Mouse (Mus musculus) layer of hippocampus, postnatal 36 days (tissue): ENCODE measurements around the gene Kcnk6. TPM values are rescaled to one million over a fixed set of nuclear protein-coding genes. Genes with fewer than 3 reads are reported as not detected.

ENCODE experiments used
- DNase-seq, 2 experiments: peaks; one replicate each; pipeline ENCODE4 v3.0.0; 2022
- total RNA-seq, 2 experiments: library from RNA; stranded (reverse); gene quantifications; 2 replicates each; pipeline ENCODE4 v1.2.3; 2021

Kcnk6 gene
- 1 to 10 TPM; 2.1 to 2.6 TPM for total RNA-seq

DNA sequence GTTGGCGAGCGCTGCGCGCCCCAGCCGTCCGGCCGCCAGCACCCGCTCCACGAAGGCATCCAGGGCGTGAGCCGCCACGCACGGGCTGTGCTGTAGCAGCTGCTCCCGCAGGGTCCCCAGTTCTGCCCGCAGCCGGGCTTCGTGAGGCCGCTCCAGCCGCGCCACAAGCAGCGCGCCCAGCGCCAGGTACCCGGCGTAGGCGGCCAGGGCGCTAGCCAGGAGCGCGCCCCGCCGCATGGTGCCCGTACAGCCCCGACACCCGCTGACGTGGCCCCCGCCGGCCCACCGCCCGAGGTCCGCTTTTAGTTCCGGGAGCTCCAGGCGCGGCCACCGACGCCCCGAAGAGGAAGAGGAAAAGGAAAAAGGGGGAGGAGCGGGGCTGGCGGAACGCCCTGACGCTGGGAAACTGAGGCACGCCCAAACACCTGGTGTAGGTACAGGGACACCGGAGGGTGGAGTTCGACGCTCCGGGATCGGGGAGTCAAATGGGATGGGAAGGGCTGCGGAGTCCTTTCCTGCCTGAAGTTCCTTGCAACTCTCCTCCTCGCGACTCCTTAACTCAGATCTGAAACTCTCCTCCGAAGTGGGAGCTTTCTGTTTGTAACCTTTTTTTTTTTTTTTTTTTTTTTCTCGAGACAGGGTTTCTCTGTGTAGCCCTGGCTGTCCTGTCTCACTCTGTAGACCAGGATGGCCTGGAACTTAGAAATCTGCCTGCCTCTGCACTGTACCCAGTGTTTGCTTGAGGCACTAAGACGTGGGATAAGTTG is at the start of gene Kcnk6:
Kcnk6 (minus strand) TSS at position 269 of the 767 bp plus-strand sequence.
- DNase-seq, result peak in 1 of 2 experiments; percentile 36

DNA sequence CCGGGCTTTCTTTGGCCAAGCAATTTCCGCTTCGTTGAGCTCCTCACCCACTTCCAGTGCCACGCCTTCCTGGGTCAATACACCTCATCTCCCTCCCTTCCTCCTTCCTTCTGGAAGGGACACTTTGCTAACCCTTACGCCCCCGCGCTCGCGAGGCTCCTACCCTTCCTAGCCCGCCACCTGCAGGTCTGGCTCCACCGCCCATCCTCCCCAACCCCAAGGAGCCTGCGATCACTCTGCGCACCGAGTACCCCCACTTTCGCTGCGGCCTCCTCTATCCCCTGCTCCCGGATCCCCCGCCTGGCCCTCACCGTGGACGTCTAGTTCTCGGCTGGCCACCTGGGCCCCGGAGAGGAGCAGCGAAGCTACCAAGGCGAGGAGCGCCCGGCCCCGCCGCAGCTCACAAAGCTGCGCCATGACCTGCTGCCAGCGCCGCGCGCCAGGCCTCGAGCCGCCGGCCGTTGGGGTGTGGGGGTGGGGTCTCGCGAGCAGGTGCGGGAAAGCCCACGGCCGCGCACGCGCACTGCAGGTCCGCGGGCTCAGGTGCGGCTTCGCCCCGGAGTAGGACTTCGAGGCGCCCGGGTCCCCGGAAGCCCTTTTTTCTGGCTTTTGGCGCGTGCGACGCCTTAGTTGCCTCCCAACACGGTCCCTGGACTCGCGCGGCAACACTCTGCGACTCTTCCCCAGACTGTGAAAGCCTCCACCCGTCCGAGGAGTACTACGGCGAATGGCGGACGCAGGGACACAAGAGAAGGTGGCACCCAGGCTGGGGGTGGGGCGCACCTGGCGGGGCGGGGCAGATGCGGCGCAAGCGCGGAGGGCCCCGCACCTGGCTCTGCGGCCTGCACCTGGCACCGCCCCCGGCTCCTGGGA is 49.1 kb upstream of the Kcnk6 start, which contains the start of gene Spint2:
Spint2 (minus strand) TSS at position 712 of the 873 bp plus-strand sequence.
- DNase-seq, result no peak

DNA sequence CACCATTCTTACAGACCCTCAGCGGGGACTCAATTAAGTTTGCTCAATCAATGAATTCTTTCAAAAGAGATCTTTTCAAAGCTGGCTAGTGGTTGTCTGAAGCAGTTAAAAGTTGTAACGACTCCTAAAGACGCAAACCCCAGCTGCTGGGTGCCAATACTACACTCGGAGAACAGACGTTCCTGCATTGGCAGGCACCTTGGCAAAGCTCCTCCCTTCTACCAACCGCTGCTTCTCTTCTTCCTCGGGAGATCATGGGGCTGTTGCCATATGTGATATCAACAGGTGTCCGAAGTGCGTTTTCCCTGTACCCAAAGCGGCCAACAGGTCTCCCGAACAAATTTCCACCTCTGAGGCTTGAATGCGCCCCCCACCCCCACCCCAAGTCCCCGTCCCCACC is 48.5 kb upstream of the Kcnk6 start:
- no peak for DNase-seq

DNA sequence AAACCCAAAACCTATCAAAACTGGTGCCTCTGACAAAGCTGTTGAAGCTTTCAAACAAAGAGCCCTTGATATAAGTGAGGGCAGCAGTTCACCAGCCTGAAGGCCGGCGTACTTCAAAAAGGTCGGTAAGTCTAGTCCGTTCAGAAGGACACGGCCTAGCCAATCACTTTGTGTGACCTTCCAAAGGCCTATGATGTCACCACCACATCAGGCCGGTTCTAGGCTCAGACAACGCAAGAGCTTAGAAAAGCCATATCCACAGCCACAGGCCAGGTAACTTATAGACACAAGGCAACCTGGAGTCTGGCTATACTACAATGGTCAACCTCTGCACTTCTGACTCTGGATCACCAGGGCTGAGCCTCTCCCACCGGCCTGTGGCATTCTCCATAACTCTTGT is 47.6 kb upstream of the Kcnk6 start:
- no peak for DNase-seq

DNA sequence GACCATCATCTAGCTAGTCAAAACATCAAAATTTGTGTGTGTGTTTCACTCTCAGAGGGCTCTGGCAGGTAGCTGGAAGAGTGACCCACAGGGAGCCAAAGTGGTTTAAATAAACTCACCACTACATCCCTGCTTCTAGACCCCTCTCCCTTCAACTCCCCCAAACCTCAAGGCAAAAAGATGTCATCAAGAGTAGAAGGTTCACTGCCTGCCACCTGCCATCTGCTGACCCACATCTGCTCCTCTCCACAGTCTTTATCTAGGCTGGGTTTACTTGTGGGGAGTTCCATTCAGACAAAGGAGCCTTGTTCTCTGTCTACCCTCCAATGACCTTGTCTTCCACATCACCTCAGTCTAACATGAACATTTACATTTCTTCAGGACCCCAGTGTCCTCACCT is 46.9 kb upstream of the Kcnk6 start:
- DNase-seq, result no peak

- DNase-seq, result no peak
These were observed 45.2 kb upstream of the Kcnk6 start for GRCm38 (mm10) chr7:29277510-29277909.

DNA sequence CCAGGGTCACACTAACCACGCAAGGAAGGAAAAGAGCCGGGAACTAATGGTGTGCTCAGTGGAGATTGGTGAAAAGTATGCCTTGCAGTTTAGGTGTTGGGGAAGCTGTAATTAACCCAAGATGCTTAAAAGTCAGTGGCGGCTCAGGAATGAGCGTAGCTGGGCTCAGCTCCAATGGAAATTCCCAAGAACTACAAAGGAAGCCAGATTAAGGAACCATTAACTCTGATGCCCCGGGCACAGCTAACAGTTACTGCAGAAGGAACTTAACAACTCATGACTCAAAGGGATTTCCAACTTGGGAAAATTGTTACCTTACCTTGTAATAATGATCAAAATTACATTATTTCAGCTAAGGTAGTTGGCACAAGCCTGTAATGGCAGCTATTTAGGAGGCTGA is 44.4 kb upstream of the Kcnk6 start:
- no peak for DNase-seq

- no peak for DNase-seq
These were observed 39.6 kb upstream of the Kcnk6 start for GRCm38 (mm10) chr7:29271687-29272465.

GRCm38 (mm10) chr7:29270445-29270844 is 38.1 kb upstream of the Kcnk6 start:
- no peak for DNase-seq

- DNase-seq, result no peak
These were observed 34.6 kb upstream of the Kcnk6 start for GRCm38 (mm10) chr7:29266931-29267330.

- no peak for DNase-seq
These were observed 33.3 kb upstream of the Kcnk6 start for GRCm38 (mm10) chr7:29265636-29266035.

- no peak for DNase-seq
These were observed 31.5 kb upstream of the Kcnk6 start for GRCm38 (mm10) chr7:29263831-29264230.

GRCm38 (mm10) chr7:29262151-29262550 is 29.8 kb upstream of the Kcnk6 start:
- DNase-seq, result no peak

- no peak for DNase-seq
These were observed 27.7 kb upstream of the Kcnk6 start for GRCm38 (mm10) chr7:29259781-29260730.

DNA sequence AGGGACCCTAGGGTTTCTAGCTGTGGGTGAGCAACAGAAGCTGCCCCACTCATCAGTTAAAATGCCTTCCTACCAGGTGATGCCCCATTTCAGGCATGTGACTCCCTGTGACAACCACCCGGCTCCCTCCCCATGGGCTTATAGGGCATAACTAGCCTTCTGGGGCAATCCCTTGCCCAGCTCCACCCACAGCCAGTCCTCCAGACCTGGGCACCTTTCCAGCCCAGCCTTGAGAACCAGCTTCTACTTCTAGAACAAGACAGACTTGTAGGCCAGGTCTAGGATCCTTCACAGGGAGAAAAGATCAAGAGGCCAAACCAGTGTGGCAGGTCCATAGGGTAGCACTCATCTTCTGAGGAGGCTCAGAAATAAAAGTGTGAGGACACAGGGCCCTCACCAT is 25.1 kb upstream of the Kcnk6 start:
- no peak for DNase-seq

DNA sequence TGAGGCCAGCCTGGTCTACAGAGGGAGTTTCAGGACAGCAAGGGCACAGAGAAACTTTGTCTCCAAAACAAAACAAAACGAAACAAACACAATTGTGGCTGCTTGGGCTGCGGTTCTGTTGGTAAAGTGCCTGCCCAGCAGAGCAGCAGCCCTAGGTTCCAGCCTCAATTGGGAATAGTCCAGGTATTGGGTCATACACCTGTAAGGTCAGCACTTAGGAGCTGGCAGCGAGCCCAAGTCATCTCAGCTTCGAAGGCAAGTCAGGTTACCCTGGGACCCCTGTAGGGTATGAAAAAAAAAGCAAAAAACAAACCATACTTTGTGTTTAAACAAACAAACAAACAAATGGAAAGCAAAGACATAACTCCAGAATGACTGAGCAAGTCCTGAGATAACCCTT is 23.6 kb upstream of the Kcnk6 start:
- DNase-seq, result no peak

DNA sequence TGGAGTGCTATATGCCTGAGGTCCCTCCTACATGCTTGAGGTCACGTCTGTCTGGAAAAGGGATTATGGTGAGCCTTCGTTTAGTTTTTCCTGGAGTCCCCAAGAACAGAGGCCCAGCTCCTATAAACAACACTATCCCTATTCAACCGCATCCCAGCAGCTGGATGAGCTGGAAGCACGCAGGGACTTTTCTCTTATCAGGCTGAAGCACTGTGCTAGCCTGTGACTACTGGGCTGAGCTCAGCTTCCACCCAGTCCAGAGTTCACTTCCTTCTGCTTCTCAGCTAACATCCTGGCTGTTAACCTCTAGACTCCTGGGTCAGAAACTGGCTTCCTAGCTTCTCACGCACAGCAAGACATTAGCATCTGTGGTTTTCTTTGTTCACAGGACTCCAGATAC is 21.5 kb upstream of the Kcnk6 start:
- no peak for DNase-seq

- DNase-seq, result no peak
These were observed 18.9 kb upstream of the Kcnk6 start for GRCm38 (mm10) chr7:29251166-29251565.

GRCm38 (mm10) chr7:29248261-29248841 is 16.0 kb upstream of the Kcnk6 start, which contains the start of gene 2200002D01Rik:
2200002D01Rik (minus strand) TSS chr7:29248466.
- no peak for DNase-seq

DNA sequence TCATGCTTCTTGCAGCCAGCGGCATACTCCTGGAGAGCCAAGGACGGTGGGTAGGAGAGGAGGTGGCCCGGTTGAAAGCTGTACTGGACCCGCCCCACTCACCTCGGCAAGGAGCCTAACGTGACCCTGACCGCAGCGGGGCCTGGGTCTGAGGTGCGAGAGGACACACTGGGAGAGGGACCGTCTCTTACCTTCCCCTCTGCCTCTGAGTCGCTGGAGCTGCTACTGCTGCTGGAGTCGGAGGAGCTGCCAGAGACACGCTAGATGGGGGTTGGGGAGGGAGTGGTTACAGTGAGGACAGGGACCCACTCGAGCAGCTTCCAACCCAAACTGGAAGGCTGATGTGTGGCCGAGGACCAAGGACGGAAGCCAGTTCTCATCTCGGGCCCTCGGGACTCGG is 15.4 kb upstream of the Kcnk6 start:
- no peak for DNase-seq

DNA sequence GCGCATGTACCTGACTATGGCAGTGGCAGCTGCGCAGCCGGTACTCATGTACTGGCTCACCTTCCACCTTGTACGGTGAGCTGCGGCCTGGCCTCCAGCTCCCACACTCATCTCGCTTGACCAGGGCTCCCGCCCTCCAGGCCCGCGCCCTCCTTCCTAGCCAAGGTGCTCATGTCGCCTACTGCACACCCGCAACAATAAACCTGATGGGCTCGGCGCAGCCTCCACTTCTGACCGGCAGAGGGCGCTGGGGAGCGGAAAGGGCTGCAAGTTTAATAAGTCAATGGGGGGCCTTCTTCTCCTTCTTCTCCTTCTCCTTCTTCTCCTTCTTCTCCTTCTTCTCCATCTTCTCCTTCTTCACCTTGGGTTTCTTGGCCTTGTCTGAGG is 15.0 kb upstream of the Kcnk6 start:
- DNase-seq, result peak; percentile 64 to 71
